Mouse (Mus musculus) small intestine, adult 2 months (tissue): ENCODE data around the gene Mip.

Source experiments
- CTCF ChIP-seq: fragments of 200-500 bp; IDR thresholded peaks from 2 replicates; pipeline ENCODE4 v1.5.1; 2012; ENCODE audit warnings: low read depth, mild to moderate bottlenecking, control low read depth, inconsistent platforms, low read length, moderate library complexity, mixed read lengths; ENCODE audit not compliant: insufficient replicate concordance, insufficient read length; ENCODE audit errors: extremely low read depth
- POLR2A ChIP-seq: fragments of 200-500 bp; IDR thresholded peaks from 2 replicates; pipeline ENCODE4 v1.6.1; 2012; ENCODE audit warnings: low read depth, mild to moderate bottlenecking, control low read depth, inconsistent platforms, low read length, moderate library complexity

DNA sequence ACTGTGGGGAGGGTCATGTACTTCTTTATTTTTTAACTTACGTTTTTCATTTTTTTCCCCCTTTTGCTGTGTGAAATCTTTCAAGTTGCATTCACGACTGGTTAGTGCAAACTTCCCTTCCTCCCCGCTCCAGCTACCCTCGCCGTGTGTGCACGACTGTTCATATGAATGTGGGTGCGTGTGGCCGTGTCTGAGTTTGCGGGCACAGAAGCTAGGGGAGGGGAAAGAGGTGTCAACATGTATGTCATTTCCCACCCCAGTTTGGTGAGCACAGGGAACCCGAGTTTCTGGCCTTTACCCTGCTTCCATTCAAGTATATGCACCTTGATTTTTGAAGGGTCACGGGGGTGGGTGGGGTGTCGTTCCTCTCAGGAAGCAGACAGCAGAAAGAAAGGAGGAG is 4.9 kb downstream of the Mip start:
- TF ChIP-seq CTCF (no peak), POLR2A (no peak)
